Mouse (Mus musculus): Measurements from ENCODE around the gene Thoc5. TPM values are rescaled to one million over a fixed set of nuclear protein-coding genes. Genes with fewer than 3 reads are reported as not detected.

Gene Thoc5
- total RNA-seq, 2 experiments from 2014 or later, result 19.7 to 51.9 TPM

- no peak for ATAC-seq (replicated peaks; ENCODE audit: poor library complexity)
These were observed 6.8 kb downstream of the Thoc5 start for GRCm38 (mm10) chr11:4901956-4902355.

GRCm38 (mm10) chr11:4906231-4906630, 11.1 kb downstream of the Thoc5 start:
- no peak for ATAC-seq (replicated peaks; ENCODE audit: poor library complexity)

GRCm38 (mm10) chr11:4916068-4916467, 20.9 kb downstream of the Thoc5 start:
- ATAC-seq (replicated peaks; ENCODE audit: poor library complexity), result peak; percentile 95

GRCm38 (mm10) chr11:4921281-4921680, 26.2 kb downstream of the Thoc5 start:
- no peak for ATAC-seq (replicated peaks; ENCODE audit: poor library complexity)

GRCm38 (mm10) chr11:4921751-4922150, 26.6 kb downstream of the Thoc5 start:
- no peak for ATAC-seq (replicated peaks; ENCODE audit: poor library complexity)

GRCm38 (mm10) chr11:4927224-4927623, 32.1 kb downstream of the Thoc5 start:
- no peak for ATAC-seq (replicated peaks; ENCODE audit: poor library complexity)

- no peak for ATAC-seq (replicated peaks; ENCODE audit: poor library complexity)
These were observed 36.0 kb downstream of the Thoc5 start for GRCm38 (mm10) chr11:4931009-4931601.

GRCm38 (mm10) chr11:4936243-4936642, 41.1 kb downstream of the Thoc5 start:
- no peak for ATAC-seq (replicated peaks; ENCODE audit: poor library complexity)

GRCm38 (mm10) chr11:4946530-4946929, 51.4 kb downstream of the Thoc5 start:
- ATAC-seq (replicated peaks; ENCODE audit: poor library complexity), result peak; percentile 41; the same call in 1 of the 2 replicates

- ATAC-seq (replicated peaks; ENCODE audit: poor library complexity), result peak; percentile 83
These were observed 52.1 kb downstream of the Thoc5 start for GRCm38 (mm10) chr11:4946947-4947812.

- no peak for ATAC-seq (replicated peaks; ENCODE audit: poor library complexity)
These were observed 52.7 kb downstream of the Thoc5 start, which contains the start of gene Nefh for GRCm38 (mm10) chr11:4947813-4948174. Gene Nefh, minus strand, starts transcription at chr11:4948064.

GRCm38 (mm10) chr11:4948792-4949191, 53.7 kb downstream of the Thoc5 start:
- no peak for ATAC-seq (replicated peaks; ENCODE audit: poor library complexity)

GRCm38 (mm10) chr11:4949256-4950044, 54.3 kb downstream of the Thoc5 start:
- no peak for ATAC-seq (replicated peaks; ENCODE audit: poor library complexity)

- ATAC-seq (replicated peaks; ENCODE audit: poor library complexity), result no peak
These were observed 58.3 kb downstream of the Thoc5 start for GRCm38 (mm10) chr11:4953401-4953800.

- peak; percentile 72 for ATAC-seq (replicated peaks; ENCODE audit: poor library complexity)
These were observed 58.8 kb downstream of the Thoc5 start for GRCm38 (mm10) chr11:4953918-4954317.

- no peak for ATAC-seq (replicated peaks; ENCODE audit: poor library complexity)
These were observed 68.1 kb downstream of the Thoc5 start for GRCm38 (mm10) chr11:4963099-4963808.

- ATAC-seq (replicated peaks; ENCODE audit: poor library complexity), result no peak
These were observed 71.2 kb downstream of the Thoc5 start for GRCm38 (mm10) chr11:4966325-4966724.

- peak; percentile 80 for ATAC-seq (replicated peaks; ENCODE audit: poor library complexity)
These were observed 71.8 kb downstream of the Thoc5 start for GRCm38 (mm10) chr11:4966888-4967287.

GRCm38 (mm10) chr11:4967549-4967948, 72.4 kb downstream of the Thoc5 start:
- peak; percentile 79 for ATAC-seq (replicated peaks; ENCODE audit: poor library complexity)

GRCm38 (mm10) chr11:4968376-4968775, 73.3 kb downstream of the Thoc5 start:
- ATAC-seq (replicated peaks; ENCODE audit: poor library complexity), result no peak
